Mouse (Mus musculus) c-Kit-positive CD71-positive TER-119-positive erythroid progenitor cells, embryonic 14.5 days (primary cell): ENCODE data around the gene Kdm6b.
"Not testable (repeated sequence)": the region's sequence is repeated elsewhere in the genome, so short reads cannot be mapped to it uniquely, and the experiment has no call there.

Experiments
- DNase-seq: peaks from one replicate; pipeline ENCODE4 v3.0.0-alpha.2; 2013; ENCODE audit warnings: low spot score

Kdm6b gene

GRCm38 (mm10) chr11:69405397-69406200, 7.9 kb downstream of the Kdm6b start:
- DNase-seq, result no peak

GRCm38 (mm10) chr11:69404595-69405396, 8.7 kb downstream of the Kdm6b start:
- no peak for DNase-seq

- no peak for DNase-seq
Observed at GRCm38 (mm10) chr11:69403691-69404594, 9.5 kb downstream of the Kdm6b start.

GRCm38 (mm10) chr11:69401987-69402386, 11.5 kb downstream of the Kdm6b start:
- DNase-seq, result no peak

- DNase-seq, result peak; percentile 86
Observed at GRCm38 (mm10) chr11:69401210-69401637, 12.3 kb downstream of the Kdm6b start.

- no peak for DNase-seq
Observed at GRCm38 (mm10) chr11:69400083-69400850, 13.2 kb downstream of the Kdm6b start.

GRCm38 (mm10) chr11:69399201-69400082, 14.0 kb downstream of the Kdm6b start:
- DNase-seq, result no peak

- no peak for DNase-seq
Observed at GRCm38 (mm10) chr11:69398486-69399200, 14.8 kb downstream of the Kdm6b start.

- no peak for DNase-seq
Observed at GRCm38 (mm10) chr11:69398059-69398458, 15.4 kb downstream of the Kdm6b start, which contains the start of gene Tmem88. Gene Tmem88 (minus strand): TSS chr11:69398234.

GRCm38 (mm10) chr11:69397581-69398057, 15.9 kb downstream of the Kdm6b start:
- no peak for DNase-seq

- no peak for DNase-seq
Observed at GRCm38 (mm10) chr11:69396772-69397171, 16.7 kb downstream of the Kdm6b start.

- DNase-seq, result peak; percentile 99
Observed at GRCm38 (mm10) chr11:69395634-69396373, 17.7 kb downstream of the Kdm6b start.

GRCm38 (mm10) chr11:69395235-69395633, 18.2 kb downstream of the Kdm6b start, which contains the start of the genes Naa38 and Cyb5d1:
Gene Naa38 (plus strand): TSS chr11:69395487.
Gene Cyb5d1 (minus strand): TSS chr11:69395631.
- DNase-seq, result peak; percentile 90

GRCm38 (mm10) chr11:69394591-69395167, 18.8 kb downstream of the Kdm6b start:
- DNase-seq, result not testable (repeated sequence)

- peak; percentile 74 for DNase-seq
Observed at GRCm38 (mm10) chr11:69390400-69391034, 23.0 kb downstream of the Kdm6b start.

GRCm38 (mm10) chr11:69389531-69390399, 23.7 kb downstream of the Kdm6b start:
- no peak for DNase-seq

GRCm38 (mm10) chr11:69388680-69389079, 24.8 kb downstream of the Kdm6b start:
- DNase-seq, result no peak
